Mouse (Mus musculus): ENCODE measurements at regions not wholly inside any gene's neighbourhood (a gene's known extent, or its start where the extent isn't known, plus 50 kb on each side); places are given as distances from the start of the nearest gene placed in this dataset.

GRCm38 (mm10) chr5:53361295-53361694, 94.4 kb downstream of the Smim20 start:
- TF ChIP-seq POLR2A (IDR thresholded peaks at IDR 0.05; ENCODE audit: borderline replicate concordance, extremely low read depth, insufficient read depth, insufficient read length, poor library complexity, severe bottlenecking) (no peak), CTCF (IDR thresholded peaks at IDR 0.05; ENCODE audit: borderline replicate concordance, extremely low read depth, insufficient read depth, insufficient read length) (no peak)
- no peak for DNase-seq (ENCODE audit: low read depth)

- no peak for TF ChIP-seq POLR2A (IDR thresholded peaks at IDR 0.05; ENCODE audit: borderline replicate concordance, extremely low read depth, insufficient read depth, insufficient read length, poor library complexity, severe bottlenecking)
- no peak for TF ChIP-seq CTCF (IDR thresholded peaks at IDR 0.05; ENCODE audit: borderline replicate concordance, extremely low read depth, insufficient read depth, insufficient read length)
- peak; percentile 53 for DNase-seq (ENCODE audit: low read depth)
These were observed 97.0 kb downstream of the Smim20 start for GRCm38 (mm10) chr5:53363898-53364297.

GRCm38 (mm10) chr5:53366882-53367561, 98.9 kb upstream of the Rbpj start:
- TF ChIP-seq CTCF (IDR thresholded peaks at IDR 0.05; ENCODE audit: borderline replicate concordance, extremely low read depth, insufficient read depth, insufficient read length): no peak
- no peak for TF ChIP-seq POLR2A (IDR thresholded peaks at IDR 0.05; ENCODE audit: borderline replicate concordance, extremely low read depth, insufficient read depth, insufficient read length, poor library complexity, severe bottlenecking)
- DNase-seq (ENCODE audit: low read depth): no peak

- TF ChIP-seq CTCF (IDR thresholded peaks at IDR 0.05; ENCODE audit: borderline replicate concordance, extremely low read depth, insufficient read depth, insufficient read length): no peak
- no peak for TF ChIP-seq POLR2A (IDR thresholded peaks at IDR 0.05; ENCODE audit: borderline replicate concordance, extremely low read depth, insufficient read depth, insufficient read length, poor library complexity, severe bottlenecking)
These were observed 95.7 kb upstream of the Rbpj start for GRCm38 (mm10) chr5:53370272-53370671.

GRCm38 (mm10) chr5:53371638-53372037, 94.3 kb upstream of the Rbpj start:
- TF ChIP-seq CTCF (IDR thresholded peaks at IDR 0.05; ENCODE audit: borderline replicate concordance, extremely low read depth, insufficient read depth, insufficient read length): no peak
- TF ChIP-seq POLR2A (IDR thresholded peaks at IDR 0.05; ENCODE audit: borderline replicate concordance, extremely low read depth, insufficient read depth, insufficient read length, poor library complexity, severe bottlenecking): no peak
- peak; percentile 37 for DNase-seq (ENCODE audit: low read depth)

More at GRCm38 (mm10) chr5:53370272-53370671, 95.7 kb upstream of the Rbpj start:
- no peak for DNase-seq (ENCODE audit: low read depth)

GRCm38 (mm10) chr5:53373315-53373714, 92.6 kb upstream of the Rbpj start:
- TF ChIP-seq POLR2A (IDR thresholded peaks at IDR 0.05; ENCODE audit: borderline replicate concordance, extremely low read depth, insufficient read depth, insufficient read length, poor library complexity, severe bottlenecking) (no peak), CTCF (IDR thresholded peaks at IDR 0.05; ENCODE audit: borderline replicate concordance, extremely low read depth, insufficient read depth, insufficient read length) (no peak)
- DNase-seq (ENCODE audit: low read depth): no peak

GRCm38 (mm10) chr5:53376856-53377255, 89.1 kb upstream of the Rbpj start:
- no peak for DNase-seq (ENCODE audit: low read depth)
- no peak for TF ChIP-seq CTCF (IDR thresholded peaks at IDR 0.05; ENCODE audit: borderline replicate concordance, extremely low read depth, insufficient read depth, insufficient read length)
- TF ChIP-seq POLR2A (IDR thresholded peaks at IDR 0.05; ENCODE audit: borderline replicate concordance, extremely low read depth, insufficient read depth, insufficient read length, poor library complexity, severe bottlenecking): no peak

GRCm38 (mm10) chr5:53377698-53378097, 88.3 kb upstream of the Rbpj start:
- DNase-seq (ENCODE audit: low read depth): no peak
- TF ChIP-seq CTCF (IDR thresholded peaks at IDR 0.05; ENCODE audit: borderline replicate concordance, extremely low read depth, insufficient read depth, insufficient read length) (no peak), POLR2A (IDR thresholded peaks at IDR 0.05; ENCODE audit: borderline replicate concordance, extremely low read depth, insufficient read depth, insufficient read length, poor library complexity, severe bottlenecking) (no peak)

GRCm38 (mm10) chr5:53378106-53378505, 87.8 kb upstream of the Rbpj start:
- no peak for DNase-seq (ENCODE audit: low read depth)
- TF ChIP-seq POLR2A (IDR thresholded peaks at IDR 0.05; ENCODE audit: borderline replicate concordance, extremely low read depth, insufficient read depth, insufficient read length, poor library complexity, severe bottlenecking) (no peak), CTCF (IDR thresholded peaks at IDR 0.05; ENCODE audit: borderline replicate concordance, extremely low read depth, insufficient read depth, insufficient read length) (no peak)

- TF ChIP-seq CTCF (IDR thresholded peaks at IDR 0.05; ENCODE audit: borderline replicate concordance, extremely low read depth, insufficient read depth, insufficient read length): no peak
- no peak for TF ChIP-seq POLR2A (IDR thresholded peaks at IDR 0.05; ENCODE audit: borderline replicate concordance, extremely low read depth, insufficient read depth, insufficient read length, poor library complexity, severe bottlenecking)
These were observed 87.4 kb upstream of the Rbpj start for GRCm38 (mm10) chr5:53378599-53378998.

GRCm38 (mm10) chr5:53379612-53380011, 86.3 kb upstream of the Rbpj start:
- TF ChIP-seq POLR2A (IDR thresholded peaks at IDR 0.05; ENCODE audit: borderline replicate concordance, extremely low read depth, insufficient read depth, insufficient read length, poor library complexity, severe bottlenecking) (no peak), CTCF (IDR thresholded peaks at IDR 0.05; ENCODE audit: borderline replicate concordance, extremely low read depth, insufficient read depth, insufficient read length) (no peak)
- DNase-seq (ENCODE audit: low read depth): peak; percentile 37

More at GRCm38 (mm10) chr5:53378599-53378998, 87.4 kb upstream of the Rbpj start:
- no peak for DNase-seq (ENCODE audit: low read depth)

GRCm38 (mm10) chr5:53380203-53380602, 85.7 kb upstream of the Rbpj start:
- no peak for TF ChIP-seq POLR2A (IDR thresholded peaks at IDR 0.05; ENCODE audit: borderline replicate concordance, extremely low read depth, insufficient read depth, insufficient read length, poor library complexity, severe bottlenecking)
- no peak for TF ChIP-seq CTCF (IDR thresholded peaks at IDR 0.05; ENCODE audit: borderline replicate concordance, extremely low read depth, insufficient read depth, insufficient read length)
- peak; percentile 33 for DNase-seq (ENCODE audit: low read depth)
